8 mouse cellular contexts compared by ENCODE assay signal in genomic region chr4:56621782-56622181, GRCm38 (mm10).
"Had no signal": no experiment of that assay in that cellular context is flagged by ENCODE, and none has a peak within 500 bp of the region (broad histone marks: within the 10 kb centered on the region; RNA-seq: fewer than 3 reads in every experiment).

No protein-coding gene starts in this region.

- DNase-seq: lung, adult 18-20 months; lung, embryonic 14.5 days; lung, postnatal 10 days; lung, postnatal 4 days; midbrain, embryonic 14.5 days; thymus, adult 2 months; thymus, postnatal 25 days; thymus, postnatal 4 days had no signal
